Mouse (Mus musculus) regulatory T cell (primary cell): ENCODE measurements around the gene Cabp4.

ENCODE experiments used
- in situ Hi-C: fragments of 300-600 bp; cut with MboI, MseI; formaldehyde crosslinking; loops from one replicate; pipeline ENCODE4 v1.15.1; 2025; ENCODE audit warnings: high pct_unique_total_duplicates

Cabp4 gene

GRCm38 (mm10) chr19:4104675-4105194 is 39.1 kb downstream of the Cabp4 start:
- in situ Hi-C loops = no loop called here

- in situ Hi-C loops = no loop called here
Observed at GRCm38 (mm10) chr19:4103792-4104191, 40.0 kb downstream of the Cabp4 start.

GRCm38 (mm10) chr19:4103294-4103693 is 40.5 kb downstream of the Cabp4 start:
- in situ Hi-C loops = no loop called here

GRCm38 (mm10) chr19:4102626-4103025 is 41.2 kb downstream of the Cabp4 start:
- in situ Hi-C loops = no loop called here

GRCm38 (mm10) chr19:4102049-4102448 is 41.8 kb downstream of the Cabp4 start:
- in situ Hi-C loops = no loop called here

- in situ Hi-C loops = no loop called here
Observed at GRCm38 (mm10) chr19:4101466-4101865, 42.4 kb downstream of the Cabp4 start.

- in situ Hi-C loops = no loop called here
Observed at GRCm38 (mm10) chr19:4100718-4101261, 43.0 kb downstream of the Cabp4 start.

- in situ Hi-C loops = no loop called here
Observed at GRCm38 (mm10) chr19:4099837-4100717, 43.8 kb downstream of the Cabp4 start, which contains the start of gene Pitpnm1. TSS of gene Pitpnm1 (plus strand) at chr19:4099998.

GRCm38 (mm10) chr19:4099056-4099455 is 44.8 kb downstream of the Cabp4 start:
- in situ Hi-C loops = no loop called here

- in situ Hi-C loops = no loop called here
Observed at GRCm38 (mm10) chr19:4098426-4098825, 45.4 kb downstream of the Cabp4 start.

GRCm38 (mm10) chr19:4097441-4097825 is 46.4 kb downstream of the Cabp4 start:
- in situ Hi-C loops = no loop called here

- in situ Hi-C loops = no loop called here
Observed at GRCm38 (mm10) chr19:4096642-4097440, 47.0 kb downstream of the Cabp4 start, which contains the start of gene Cdk2ap2. TSS of gene Cdk2ap2 (plus strand) at chr19:4097182.

GRCm38 (mm10) chr19:4095802-4096201 is 48.0 kb downstream of the Cabp4 start:
- in situ Hi-C loops = no loop called here

- in situ Hi-C loops = loop anchor here (5.0 kb wide), 1 partner anchor 38 kb away; the partner anchor contains the start of gene Gstp3
Observed at GRCm38 (mm10) chr19:4094774-4095303, 49.0 kb downstream of the Cabp4 start.

GRCm38 (mm10) chr19:4094348-4094747 is 49.5 kb downstream of the Cabp4 start:
- in situ Hi-C loops = loop anchor here (5.0 kb wide), 1 partner anchor 37 kb away; the partner anchor contains the start of gene Gstp3

- in situ Hi-C loops = loop anchor here (5.0 kb wide), 1 partner anchor 36 kb away; the partner anchor contains the start of gene Gstp3
Observed at GRCm38 (mm10) chr19:4093772-4094171, 50.1 kb downstream of the Cabp4 start.

- in situ Hi-C loops = loop anchor here (5.0 kb wide), 1 partner anchor 35 kb away; the partner anchor contains the start of gene Gstp3
Observed at GRCm38 (mm10) chr19:4092750-4093149, 51.1 kb downstream of the Cabp4 start.

- in situ Hi-C loops = loop anchor here (5.0 kb wide), 1 partner anchor 34 kb away; the partner anchor contains the start of gene Gstp3
Observed at GRCm38 (mm10) chr19:4091383-4091782, 52.5 kb downstream of the Cabp4 start.

- in situ Hi-C loops = loop anchor here (5.0 kb wide), 1 partner anchor 33 kb away; the partner anchor contains the start of gene Gstp3
Observed at GRCm38 (mm10) chr19:4090446-4090845, 53.4 kb downstream of the Cabp4 start.

- in situ Hi-C loops = no loop called here
Observed at GRCm38 (mm10) chr19:4089128-4089527, 54.7 kb downstream of the Cabp4 start.

- in situ Hi-C loops = no loop called here
Observed at GRCm38 (mm10) chr19:4088146-4088545, 55.7 kb downstream of the Cabp4 start.
